Mouse (Mus musculus) CH12.LX (cell line): Measurements from ENCODE around the gene Rps26. TPM values are rescaled to one million over a fixed set of nuclear protein-coding genes. Genes with fewer than 3 reads are reported as not detected.

Experiments
- DNase-seq: peaks from one replicate; pipeline ENCODE4 v3.0.0-alpha.2; 2013; ENCODE audit errors: extremely low read depth
- H3K27ac ChIP-seq: 2 replicates; pipeline ENCODE4 v1.5.1; 2012; ENCODE audit warnings: low read depth, mild to moderate bottlenecking, control low read depth, moderate library complexity; ENCODE audit not compliant: insufficient read depth
- H3K27me3 ChIP-seq: replicated peaks from 2 replicates; pipeline ENCODE3; 2012; ENCODE audit warnings: inconsistent platforms
- H3K36me3 ChIP-seq, 2 experiments: replicated peaks in 1 of 2; 2 replicates each; pipeline versions ENCODE3 to v1.6.1; 2012; ENCODE audit warnings: inconsistent platforms in 1 of 2, low read length in 1 of 2, mild to moderate bottlenecking in 1 of 2, mixed read lengths in 1 of 2, moderate library complexity in 1 of 2; ENCODE audit not compliant: control insufficient read depth in 1 of 2, insufficient read depth in 1 of 2
- H3K4me1 ChIP-seq, 2 experiments: 2 replicates each; pipeline ENCODE4 v1.6.1; 2012; ENCODE audit warnings: inconsistent platforms in 1 of 2, moderate library complexity in 1 of 2; ENCODE audit not compliant: insufficient read depth in 2 of 2, control insufficient read depth in 1 of 2
- H3K4me2 ChIP-seq: 2 replicates; pipeline ENCODE4 v1.6.1; 2012; ENCODE audit warnings: low read depth, mild to moderate bottlenecking, control low read depth; ENCODE audit not compliant: poor library complexity, insufficient read depth, severe bottlenecking
- H3K4me3 ChIP-seq, 3 experiments: fragments of 150-350 bp in 1 of 3; sonication (generic) in 1 of 3; replicated peaks in 1 of 3; 2 replicates each; pipeline versions ENCODE3 to v1.5.1; 2011 to 2012; ENCODE audit warnings: low read depth in 2 of 3, low read length in 2 of 3, mild to moderate bottlenecking in 2 of 3, moderate library complexity in 2 of 3, control low read depth in 1 of 3, improper control_type of control experiment in 1 of 3, inconsistent platforms in 1 of 3, mixed read lengths in 1 of 3; ENCODE audit not compliant: poor library complexity in 1 of 3
- H3K79me2 ChIP-seq: replicated peaks from 2 replicates; pipeline ENCODE4 v1.6.1; 2012; ENCODE audit warnings: mild to moderate bottlenecking, moderate library complexity; ENCODE audit not compliant: control insufficient read depth, poor library complexity, insufficient read depth, severe bottlenecking; ENCODE audit errors: extremely low read depth
- H3K9ac ChIP-seq: 2 replicates; pipeline ENCODE4 v1.6.1; 2012; ENCODE audit warnings: low read depth, mild to moderate bottlenecking, control low read depth, moderate library complexity; ENCODE audit not compliant: insufficient read depth
- H3K9me3 ChIP-seq: replicated peaks from 2 replicates; pipeline ENCODE3; 2012; ENCODE audit warnings: low read length, inconsistent platforms, mixed read lengths
- CHD2 ChIP-seq: IDR thresholded peaks from 2 replicates; pipeline ENCODE4 v1.6.1; 2011; ENCODE audit warnings: low read length, improper control_type of control experiment
- CTCF ChIP-seq, 2 experiments: IDR thresholded peaks in 1 of 2; conservative IDR thresholded peaks in 1 of 2; 2 replicates each; pipeline ENCODE4 v1.5.1; 2011 to 2012; ENCODE audit warnings: low read depth in 2 of 2, low read length in 2 of 2, improper control_type of control experiment in 1 of 2, inconsistent platforms in 1 of 2, mild to moderate bottlenecking in 1 of 2, moderate library complexity in 1 of 2
- E2F4 ChIP-seq: IDR thresholded peaks from 2 replicates; pipeline ENCODE4 v1.6.1; 2011; ENCODE audit warnings: low read depth, low read length, improper control_type of control experiment; ENCODE audit not compliant: insufficient replicate concordance
- ELF1 ChIP-seq: IDR thresholded peaks from 2 replicates; pipeline ENCODE4 v1.6.1; 2014; ENCODE audit warnings: low read depth, mild to moderate bottlenecking, inconsistent platforms, low read length, improper control_type of control experiment
- EP300 ChIP-seq: IDR thresholded peaks from 2 replicates; pipeline ENCODE4 v1.6.1; 2011; ENCODE audit warnings: low read length, improper control_type of control experiment
- ETS1 ChIP-seq: conservative IDR thresholded peaks from 2 replicates; pipeline ENCODE4 v1.6.1; 2012; ENCODE audit warnings: low read depth, mild to moderate bottlenecking, inconsistent platforms, low read length, improper control_type of control experiment, moderate library complexity
- GABPA ChIP-seq: IDR thresholded peaks from 2 replicates; pipeline ENCODE4 v1.6.1; 2012; ENCODE audit warnings: low read depth, low read length, improper control_type of control experiment, inconsistent platforms; ENCODE audit not compliant: insufficient replicate concordance
- HCFC1 ChIP-seq: IDR thresholded peaks from 2 replicates; pipeline ENCODE4 v1.6.1; 2012; ENCODE audit warnings: low read depth, mild to moderate bottlenecking, inconsistent platforms, low read length, improper control_type of control experiment
- JUN ChIP-seq: IDR thresholded peaks from 2 replicates; pipeline ENCODE4 v1.6.1; 2011; ENCODE audit warnings: low read depth, mild to moderate bottlenecking, low read length, improper control_type of control experiment, moderate library complexity; ENCODE audit not compliant: insufficient read depth
- JUND ChIP-seq: conservative IDR thresholded peaks from 2 replicates; pipeline ENCODE4 v1.6.1; 2011; ENCODE audit warnings: low read depth, low read length, improper control_type of control experiment
- KAT2A ChIP-seq: IDR thresholded peaks from 2 replicates; pipeline ENCODE4 v1.6.1; 2012; ENCODE audit warnings: low read length, improper control_type of control experiment, inconsistent platforms; ENCODE audit not compliant: insufficient replicate concordance
- MEF2A ChIP-seq: IDR thresholded peaks from 2 replicates; pipeline ENCODE4 v1.6.1; 2014; ENCODE audit warnings: low read depth, mild to moderate bottlenecking, inconsistent platforms, low read length, improper control_type of control experiment, borderline replicate concordance
- MXI1 ChIP-seq: IDR thresholded peaks from 2 replicates; pipeline ENCODE4 v1.6.1; 2011; ENCODE audit warnings: mild to moderate bottlenecking, low read depth, low read length, improper control_type of control experiment
- NELFE ChIP-seq: IDR thresholded peaks from 2 replicates; pipeline ENCODE4 v1.6.1; 2011; ENCODE audit warnings: low read depth, low read length, improper control_type of control experiment
- SMC3 ChIP-seq: IDR thresholded peaks from 2 replicates; pipeline ENCODE4 v1.6.1; 2011; ENCODE audit warnings: low read depth, low read length, improper control_type of control experiment
- TBP ChIP-seq: conservative IDR thresholded peaks from 2 replicates; pipeline ENCODE4 v1.6.1; 2011; ENCODE audit warnings: low read depth, low read length, improper control_type of control experiment
- UBTF ChIP-seq: IDR thresholded peaks from 2 replicates; pipeline ENCODE4 v1.6.1; 2012; ENCODE audit warnings: low read depth, mild to moderate bottlenecking, inconsistent platforms, low read length, improper control_type of control experiment, moderate library complexity
- USF1 ChIP-seq: IDR thresholded peaks from 2 replicates; pipeline ENCODE4 v1.6.1; 2014; ENCODE audit warnings: low read depth, mild to moderate bottlenecking, inconsistent platforms, low read length, improper control_type of control experiment
- USF2 ChIP-seq: conservative IDR thresholded peaks from 2 replicates; pipeline ENCODE4 v1.6.1; 2011; ENCODE audit warnings: low read depth, low read length, improper control_type of control experiment
- ZC3H11A ChIP-seq: IDR thresholded peaks from 2 replicates; pipeline ENCODE4 v1.6.1; 2012; ENCODE audit warnings: low read depth, mild to moderate bottlenecking, inconsistent platforms, low read length, improper control_type of control experiment
- ZKSCAN1 ChIP-seq: IDR thresholded peaks from 2 replicates; pipeline ENCODE4 v1.6.1; 2012; ENCODE audit warnings: low read depth, inconsistent platforms, low read length, improper control_type of control experiment, borderline replicate concordance
- ZMIZ1 ChIP-seq: IDR thresholded peaks from 2 replicates; pipeline ENCODE4 v1.6.1; 2012; ENCODE audit warnings: low read depth, mild to moderate bottlenecking, inconsistent platforms, low read length, improper control_type of control experiment
- ZNF384 ChIP-seq: IDR thresholded peaks from 2 replicates; pipeline ENCODE4 v1.6.1; 2012; ENCODE audit warnings: low read depth, low read length, improper control_type of control experiment, inconsistent platforms
- dilution Hi-C: fragments of 300-500 bp; cut with MboI; formaldehyde crosslinking; loops from 2 replicates; pipeline ENCODE4 v1.14.3; 2020; ENCODE audit warnings: low sequenced_read_pairs; ENCODE audit not compliant: extremely low pct_unique_long_range_greater_than_20kb, extremely low pct_ligation_motif_present
- in situ Hi-C: fragments of 300-500 bp; cut with MboI; formaldehyde crosslinking; loops from 3 replicates; pipeline ENCODE4 v1.14.3; 2019; ENCODE audit warnings: low sequenced_read_pairs, low pct_ligation_motif_present, low pct_unique_long_range_greater_than_20kb, mixed read lengths
- polyA plus RNA-seq: library from polyadenylated mRNA; unstranded; fragments of >175 nt; gene quantifications from 2 replicates; pipeline ENCODE4 v1.2.1, GENCODE M21; 2012; ENCODE audit warnings: low read depth; ENCODE audit not compliant: insufficient read length
- total RNA-seq, 2 experiments: library from RNA; depleted of rRNA; stranded (reverse); fragments of 300-350 nt in 1 of 2; fragments of >200 nt in 1 of 2; gene quantifications; 2 replicates each; pipeline ENCODE4 v1.2.3; 2012 to 2014

Rps26 gene
- total and polyA plus RNA-seq, 3 experiments = 1,906 to 2,987 (median 2,220) TPM

DNA sequence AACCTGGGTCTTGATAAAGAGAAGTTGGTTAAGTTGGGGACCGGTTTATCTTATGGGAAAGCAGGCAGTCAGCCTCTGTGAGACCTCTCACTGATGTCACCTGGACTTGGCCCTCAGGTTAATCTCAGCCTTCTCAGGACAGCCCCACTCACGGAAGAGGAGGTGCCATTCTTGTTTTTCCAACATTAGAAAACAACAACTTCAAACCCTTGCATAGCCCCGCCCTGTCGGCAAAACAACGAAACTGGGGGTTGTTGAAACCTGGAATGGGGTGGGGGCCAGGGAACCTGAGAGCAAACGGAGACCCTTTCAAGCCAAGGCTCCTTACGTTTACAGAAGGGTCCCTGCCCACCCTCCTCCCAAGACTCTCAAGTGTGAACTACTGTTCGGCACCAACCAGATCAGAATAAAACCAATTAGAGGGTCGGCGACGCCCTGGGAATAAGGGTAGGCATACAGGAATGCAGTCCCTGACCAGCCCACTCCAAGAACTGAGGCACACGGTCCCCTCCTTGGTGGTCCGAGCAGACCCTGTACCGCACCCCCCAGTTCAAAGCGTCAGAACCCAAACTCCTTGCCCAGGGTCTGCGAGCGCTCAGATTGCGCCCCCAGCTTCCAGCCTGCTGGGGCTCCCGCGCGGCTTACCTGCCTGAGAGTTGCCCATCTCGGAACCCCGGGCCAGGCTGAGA lies 37.6 kb downstream of the Rps26 start:
- no peak for DNase-seq
- Histone ChIP-seq H3K4me3 (peak overlapping the region in 2 of 3 experiments; percentile 63 to 80), H3K4me2 (peak overlapping the region; percentile 95), H3K79me2 (no peaks in the 10 kb centered on the region), H3K27ac (no peak overlapping the region), H3K36me3 (no peaks in the 10 kb centered on the region), H3K9me3 (no peaks in the 10 kb centered on the region), H3K27me3 (peaks cover 72% of the 10 kb centered on the region), H3K4me1 (peaks cover 0 to 26% of the 10 kb centered on the region in 2 experiments; a peak in 2 of 4 replicates), H3K9ac (no peak overlapping the region; the same call in 1 of the 2 replicates)
- dilution Hi-C loops = no loop called here
- TF ChIP-seq ZNF384 = no peak
- no peak for TF ChIP-seq ETS1
- TF ChIP-seq UBTF = no peak
- no peak for TF ChIP-seq ZC3H11A
- no peak for TF ChIP-seq MXI1
- TF ChIP-seq EP300 = no peak
- no peak for TF ChIP-seq E2F4
- TF ChIP-seq CHD2 = no peak
- no peak for TF ChIP-seq JUND
- TF ChIP-seq USF2 = no peak
- TF ChIP-seq ELF1 = no peak
- TF ChIP-seq NELFE = no peak
- in situ Hi-C loops = no loop called here

DNA sequence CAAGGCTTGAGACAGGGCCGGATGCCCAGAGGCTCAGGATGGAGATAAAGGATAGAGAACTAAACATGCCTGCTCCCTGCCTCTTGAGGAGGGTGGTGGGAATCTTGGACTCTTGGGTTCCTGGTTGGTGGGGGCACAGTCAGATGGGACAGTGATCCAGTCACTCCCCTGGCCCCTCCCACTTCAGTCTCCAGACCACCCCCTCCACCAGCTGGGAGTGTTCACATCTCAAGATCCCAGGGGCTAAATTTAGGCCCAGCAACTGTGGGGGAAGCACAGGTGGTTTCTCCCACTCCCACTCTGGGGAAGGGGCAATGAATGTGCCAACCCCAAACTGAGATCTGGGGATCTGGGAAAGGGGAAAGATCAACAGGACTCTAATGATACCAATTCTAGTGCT lies 38.4 kb downstream of the Rps26 start:
- Histone ChIP-seq H3K4me1 (peaks cover 0 to 26% of the 10 kb centered on the region in 2 experiments; a peak in 2 of 4 replicates), H3K27me3 (peaks cover 73% of the 10 kb centered on the region), H3K4me3 (no peak overlapping the region), H3K27ac (no peak overlapping the region), H3K9me3 (no peaks in the 10 kb centered on the region), H3K36me3 (no peaks in the 10 kb centered on the region), H3K4me2 (no peak overlapping the region), H3K79me2 (no peaks in the 10 kb centered on the region), H3K9ac (no peak overlapping the region)
- no peak for DNase-seq
- in situ Hi-C loops = no loop called here
- TF ChIP-seq ZMIZ1 = no peak
- dilution Hi-C loops = no loop called here

DNA sequence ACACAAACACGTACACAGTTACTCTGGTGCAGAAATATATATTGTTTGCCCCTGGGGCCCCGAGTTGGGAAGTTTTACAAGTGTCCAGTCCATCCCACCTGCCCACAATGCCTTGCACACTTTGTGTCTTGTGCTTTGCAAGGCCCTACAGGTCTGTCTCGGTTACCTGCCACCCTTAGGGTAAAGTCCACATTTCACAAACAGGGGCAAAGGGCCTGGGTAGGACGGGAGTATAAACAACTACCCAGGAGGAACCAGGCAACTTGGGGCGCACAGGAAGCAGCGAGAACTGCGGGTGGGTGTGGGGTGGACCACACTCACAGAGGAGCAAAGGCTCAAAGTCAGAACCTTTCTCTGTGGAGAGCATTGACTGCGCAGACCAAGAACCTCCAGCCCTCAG lies 38.9 kb downstream of the Rps26 start:
- no peak overlapping the region for H3K27ac ChIP-seq
- DNase-seq = no peak
- H3K27me3 ChIP-seq = peaks cover 74% of the 10 kb centered on the region
- no peaks in the 10 kb centered on the region for H3K79me2 ChIP-seq
- peaks cover 0 to 26% of the 10 kb centered on the region in 2 experiments; a peak in 2 of 4 replicates for H3K4me1 ChIP-seq
- no peaks in the 10 kb centered on the region for H3K9me3 ChIP-seq
- no peak for TF ChIP-seq ZKSCAN1
- TF ChIP-seq ETS1 = no peak
- no peak for TF ChIP-seq MEF2A
- TF ChIP-seq SMC3 = no peak
- TF ChIP-seq TBP = no peak
- TF ChIP-seq CTCF (conservative IDR thresholded peaks at IDR 0.05 in 1 of 2, IDR thresholded peaks at IDR 0.05 in 1 of 2; ENCODE audit: low read depth in 2 of 2, low read length in 2 of 2) = no peak
- TF ChIP-seq ZNF384 = no peak
- no peak for TF ChIP-seq USF1
- no peak for TF ChIP-seq GABPA
- no peak for TF ChIP-seq UBTF
- no peak for TF ChIP-seq HCFC1
- TF ChIP-seq JUN = no peak
- TF ChIP-seq ELF1 = no peak
- TF ChIP-seq KAT2A = no peak
- H3K36me3 ChIP-seq = no peaks in the 10 kb centered on the region
- no peak overlapping the region for H3K9ac ChIP-seq
- no peak overlapping the region for H3K4me3 ChIP-seq
- H3K4me2 ChIP-seq = no peak overlapping the region
- in situ Hi-C loops = no loop called here
- dilution Hi-C loops = no loop called here
